Mouse (Mus musculus) heart, adult 9 months (tissue): ENCODE measurements at regions not wholly inside any gene's neighbourhood (a gene's known extent, or its start where the extent isn't known, plus 50 kb on each side); places are given as distances from the start of the nearest gene placed in this dataset.
"Not testable (repeated sequence)": the region's sequence is repeated elsewhere in the genome, so short reads cannot be mapped to it uniquely, and the experiment has no call there.

Source experiments
- DNase-seq, 2 experiments: peaks; one replicate each; pipeline ENCODE4 v3.0.0; 2022; ENCODE audit warnings: low spot score in 2 of 2

DNA sequence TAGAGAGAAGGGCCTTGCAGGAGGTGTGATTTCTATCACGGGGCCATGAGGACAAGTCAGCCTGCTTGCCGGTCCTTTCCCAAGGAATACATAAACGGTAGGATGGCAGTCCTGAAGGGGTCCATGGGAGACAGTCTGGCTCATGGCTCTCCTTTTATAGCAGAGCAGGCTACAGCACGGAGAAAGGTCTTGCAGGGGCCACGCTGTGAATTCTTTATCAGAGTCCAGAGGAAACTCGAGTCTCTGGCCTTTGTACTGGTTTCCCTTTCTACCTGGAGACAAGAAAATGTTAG is 1984.0 kb downstream of the 4930444P10Rik start:
- DNase-seq = no peak

DNA sequence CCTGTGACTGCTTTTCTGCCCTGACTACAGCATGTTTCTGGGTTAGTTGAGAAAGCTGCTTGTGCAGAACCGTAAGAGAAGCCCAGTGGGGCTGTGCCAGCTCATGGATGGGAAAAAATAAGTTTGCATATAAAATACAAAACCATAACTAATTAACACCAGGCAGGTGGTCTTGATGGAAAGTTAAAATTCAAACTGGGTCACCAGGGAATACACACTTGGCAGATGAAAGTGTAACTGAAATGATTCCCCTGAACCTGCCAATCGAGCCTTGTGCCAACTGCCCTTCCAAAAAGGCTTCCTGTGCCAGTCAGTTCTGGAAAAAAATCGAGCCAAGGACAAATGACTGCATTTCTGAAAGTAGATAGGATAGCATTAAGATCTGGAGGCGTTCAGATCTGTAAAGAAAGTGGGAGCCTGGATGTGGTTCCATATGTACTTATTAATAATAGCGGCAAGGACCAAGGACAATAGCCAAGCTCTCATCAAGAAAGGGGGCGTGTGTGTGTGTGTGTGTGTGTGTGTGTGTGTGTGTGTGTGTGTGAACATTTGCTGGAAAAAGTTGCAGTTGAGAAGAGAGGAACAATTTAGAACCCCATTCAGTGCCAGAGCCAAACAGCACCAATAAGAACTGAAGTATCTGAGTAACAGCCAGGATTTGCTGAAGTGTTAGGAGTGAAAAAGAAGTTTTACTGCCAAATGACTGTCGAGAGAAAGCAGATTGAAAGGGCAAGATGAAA is 1984.5 kb downstream of the 4930444P10Rik start:
- DNase-seq = peak in 1 of 2 experiments; percentile 4

DNA sequence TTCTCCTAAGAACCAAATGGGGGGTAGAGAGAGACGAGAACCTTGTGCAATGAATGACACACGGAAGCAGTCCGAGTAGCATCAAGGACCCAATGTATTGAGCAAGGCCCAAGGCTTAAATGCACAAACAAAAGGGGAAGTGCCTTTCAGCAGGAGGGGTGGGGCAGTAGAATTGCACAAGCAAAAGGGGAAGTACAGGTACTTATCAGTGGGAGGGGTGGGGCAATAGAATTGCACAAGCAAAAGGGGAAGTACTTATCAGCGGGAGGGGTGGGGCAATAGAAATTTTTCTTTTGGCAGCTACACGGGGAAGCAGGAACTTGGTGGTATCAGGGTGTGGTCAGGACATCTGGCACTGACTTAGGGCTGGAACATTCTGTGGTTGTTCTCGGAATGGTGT is 1987.6 kb downstream of the 4930444P10Rik start:
- not testable (repeated sequence) for DNase-seq

DNA sequence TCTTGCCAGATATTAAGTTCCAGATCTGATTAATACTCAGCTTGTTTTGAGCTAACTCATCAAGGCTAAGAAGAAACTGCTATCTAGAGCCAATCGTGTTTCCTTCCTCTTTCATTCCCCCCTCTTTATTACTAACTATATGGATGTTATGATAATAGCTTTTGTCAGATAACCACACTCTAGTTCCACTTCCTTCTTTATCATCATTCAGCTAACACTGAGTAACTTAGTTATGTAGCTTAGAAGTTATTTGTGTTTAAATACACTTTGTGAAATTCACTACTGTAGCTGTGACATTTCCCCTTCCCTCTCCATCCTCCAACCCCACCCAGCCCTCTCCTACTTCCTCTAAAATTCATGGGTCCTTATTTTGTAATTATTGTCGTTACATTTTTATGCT is 1988.6 kb downstream of the 4930444P10Rik start:
- DNase-seq = no peak

DNA sequence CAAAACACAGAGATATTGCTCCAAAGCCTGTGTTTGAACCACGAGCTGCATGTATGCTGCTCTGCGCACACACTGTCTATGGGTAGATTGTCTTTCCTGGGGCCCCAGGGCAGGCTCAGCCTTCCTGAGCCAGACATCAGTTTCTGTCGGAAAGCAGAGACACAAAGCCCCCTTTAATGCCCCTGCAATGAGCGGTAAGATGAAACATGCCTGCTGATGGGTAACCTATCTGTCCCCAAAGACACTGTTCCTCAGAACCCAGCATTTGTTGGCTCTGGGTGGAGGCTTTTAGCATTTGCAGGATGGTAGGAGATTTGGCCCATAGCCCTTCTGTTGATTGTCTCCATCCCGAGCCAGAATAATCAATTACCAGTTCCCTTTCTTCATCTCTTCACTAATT is 1994.1 kb downstream of the 4930444P10Rik start:
- DNase-seq = no peak

DNA sequence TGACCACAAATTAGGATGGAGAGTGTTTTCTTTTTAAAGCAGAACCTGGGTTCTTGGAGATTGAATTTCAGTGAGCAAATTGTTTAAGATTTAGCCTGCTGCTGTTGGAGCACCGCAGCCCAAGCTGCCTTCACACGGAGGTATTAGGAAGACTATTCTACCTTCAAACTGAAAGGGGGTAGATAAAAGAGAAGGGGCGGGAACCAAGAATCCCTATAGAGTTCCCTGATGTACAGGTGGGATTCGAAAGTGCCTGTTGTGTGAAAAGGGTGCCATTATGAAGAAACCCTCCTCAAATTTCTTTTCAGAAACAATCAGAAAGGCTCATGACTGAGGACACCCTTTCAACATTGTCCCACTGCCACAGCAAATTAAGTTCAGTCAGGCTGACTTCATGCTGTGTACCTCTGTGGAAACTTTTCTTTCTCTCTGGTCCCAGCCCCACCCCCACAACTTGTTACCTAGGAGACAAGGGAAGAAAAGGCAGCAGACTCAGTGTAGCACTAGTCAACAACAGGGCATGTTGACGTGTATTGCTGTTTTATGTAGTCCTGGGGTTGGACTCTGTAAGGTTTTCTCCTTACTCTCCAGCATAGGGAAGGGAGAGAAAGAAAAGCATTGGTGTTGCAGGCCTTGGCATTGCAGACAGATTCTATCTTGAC is 1995.4 kb downstream of the 4930444P10Rik start:
- no peak for DNase-seq

DNA sequence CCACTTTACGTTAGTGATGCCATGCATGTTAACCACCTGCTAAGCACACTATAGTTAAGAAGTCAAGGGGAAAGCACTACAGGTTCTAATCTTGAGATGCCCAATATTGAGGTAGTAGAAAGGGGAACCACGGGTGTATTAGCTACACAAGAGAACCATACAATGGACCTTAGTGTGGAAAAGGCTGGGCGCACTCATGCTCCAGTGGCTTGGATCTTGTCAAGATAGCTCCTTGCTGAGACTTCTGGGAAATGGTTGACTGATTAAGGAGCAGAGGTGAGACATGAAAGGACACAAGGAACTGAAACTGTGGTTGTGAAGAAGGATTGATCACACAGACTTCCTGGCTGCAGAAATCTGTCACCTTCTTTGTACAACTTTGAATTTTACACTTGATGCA is 2028.3 kb downstream of the 4930444P10Rik start:
- no peak for DNase-seq

DNA sequence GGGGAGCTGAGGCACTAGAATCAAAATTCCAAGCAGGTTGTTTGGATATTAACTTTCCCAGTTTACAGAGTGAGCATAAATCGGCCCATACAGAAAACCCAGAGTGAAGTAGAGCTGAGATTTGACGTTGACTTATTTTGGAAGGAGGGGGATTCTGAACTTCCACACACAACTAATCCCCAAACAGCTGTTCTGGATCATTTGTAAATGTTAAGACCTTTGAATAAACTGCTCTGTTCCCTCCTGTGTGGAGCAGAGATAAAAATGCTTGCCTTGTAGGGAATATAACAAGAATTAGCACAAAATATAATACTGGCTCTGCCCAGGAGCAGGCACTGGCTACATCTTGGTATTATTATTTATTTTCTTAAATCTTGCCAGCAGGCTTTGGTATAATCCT is 2057.0 kb downstream of the 4930444P10Rik start:
- no peak for DNase-seq

DNA sequence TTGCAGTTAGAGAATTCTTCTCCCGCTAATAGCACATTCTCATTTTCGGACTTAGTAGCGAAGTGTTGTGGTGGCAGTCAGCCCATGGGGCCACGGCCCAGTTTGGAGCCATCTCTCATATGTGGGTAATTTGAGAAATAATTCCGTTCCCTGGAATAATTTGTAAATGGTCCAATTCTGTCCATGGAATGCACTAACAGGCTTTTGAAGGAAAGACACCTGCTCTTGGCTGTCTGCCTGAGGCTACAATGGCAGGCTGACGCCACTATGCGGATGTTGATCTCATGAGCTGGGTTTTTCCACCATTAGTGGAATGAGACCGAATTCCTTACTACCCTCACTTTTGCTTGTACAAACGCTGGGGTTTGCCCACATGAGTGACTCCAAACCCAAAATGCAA is 2081.6 kb downstream of the 4930444P10Rik start:
- no peak for DNase-seq

DNA sequence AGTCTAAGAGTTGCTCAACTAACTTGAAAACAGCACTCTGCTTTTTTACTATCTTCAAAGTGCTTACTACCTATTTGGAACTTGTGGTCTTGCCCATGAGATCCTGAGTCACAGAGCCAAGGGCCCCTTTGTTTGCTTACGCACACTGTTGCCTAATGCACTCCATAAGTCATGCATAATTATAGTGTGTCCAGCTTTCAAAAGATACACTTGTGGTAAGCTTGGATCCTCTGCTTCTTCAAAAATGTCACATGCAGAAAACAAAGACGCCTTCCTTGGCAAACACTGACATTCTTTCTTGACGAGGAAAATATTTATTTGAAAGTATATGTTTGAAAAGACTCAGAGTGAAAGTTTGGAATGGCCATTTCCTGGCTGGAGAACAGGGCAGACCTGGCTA is 2082.3 kb downstream of the 4930444P10Rik start:
- DNase-seq = no peak

DNA sequence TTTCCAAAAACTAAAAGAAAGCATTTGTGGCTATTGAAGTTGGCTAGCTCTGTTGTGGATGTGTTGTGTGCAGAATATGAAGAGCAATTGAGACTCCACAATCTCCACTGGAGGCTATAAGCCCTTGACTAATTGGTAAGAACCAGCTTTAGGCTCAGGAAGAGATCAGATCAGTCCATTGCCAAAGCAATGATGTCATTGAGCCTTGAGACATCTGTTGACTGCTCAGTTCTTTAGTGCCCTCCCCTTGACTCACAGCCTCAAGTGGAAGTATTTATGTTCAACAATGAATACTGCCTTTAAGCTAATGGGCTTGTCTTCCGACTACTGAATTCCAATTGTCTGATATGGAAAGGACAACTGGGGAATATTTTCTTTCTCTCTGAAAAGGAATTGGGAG is 2090.6 kb downstream of the 4930444P10Rik start:
- DNase-seq = no peak

DNA sequence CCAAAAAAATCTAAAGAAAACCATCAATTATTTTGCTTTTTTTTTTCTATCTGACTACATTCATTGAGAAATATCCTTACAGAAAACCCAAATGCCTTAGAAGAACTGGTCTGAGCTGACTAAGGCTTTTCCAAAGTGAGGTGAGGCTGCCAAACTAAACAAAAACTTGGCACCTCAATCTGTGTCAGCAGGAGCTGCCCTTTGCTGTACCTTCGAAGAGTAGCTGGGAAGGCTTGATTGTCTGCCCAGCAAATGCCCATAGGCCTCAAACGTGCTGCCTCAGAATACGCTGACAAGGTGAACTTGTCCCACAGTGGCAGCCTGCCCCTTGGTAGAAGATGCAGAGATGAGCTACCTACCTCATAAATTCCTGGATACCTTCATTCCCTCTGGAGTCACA is 2091.7 kb downstream of the 4930444P10Rik start:
- no peak for DNase-seq

DNA sequence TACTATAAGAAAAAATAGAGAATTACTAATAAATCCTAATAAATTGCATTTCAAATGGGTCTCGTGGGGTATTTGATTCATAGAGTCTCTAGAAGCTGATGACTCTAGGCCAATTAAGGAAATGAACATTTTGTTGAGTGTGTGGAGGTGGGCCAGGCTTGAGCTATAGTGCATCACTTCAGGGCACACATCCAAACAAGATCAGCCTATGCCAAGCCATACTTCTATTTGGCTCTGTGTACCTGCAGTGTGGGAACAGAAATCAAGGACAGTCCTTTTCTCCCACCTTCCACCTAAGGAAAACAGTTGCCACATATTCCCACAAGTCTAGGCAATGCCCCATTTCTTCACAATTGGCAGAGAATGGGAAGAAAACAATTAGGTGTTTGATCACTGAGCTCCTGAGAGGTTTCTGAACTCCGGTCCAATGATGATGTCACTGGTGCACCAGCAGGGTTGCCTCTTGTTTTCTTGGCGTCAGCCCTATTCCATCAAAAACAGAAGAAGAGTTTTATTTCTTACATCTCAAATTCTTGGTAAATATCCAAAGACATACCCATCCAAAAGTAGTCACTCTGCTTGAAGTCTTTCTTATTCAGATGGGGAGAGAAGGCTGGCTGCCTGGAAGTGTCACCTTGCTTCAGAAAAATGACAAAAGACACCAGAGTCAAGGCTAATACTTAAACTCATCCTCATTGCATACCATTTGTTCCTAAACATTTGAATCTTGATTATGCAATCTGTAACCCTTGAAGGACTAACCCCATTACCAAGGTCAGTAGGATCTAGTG is 2092.3 kb downstream of the 4930444P10Rik start:
- DNase-seq = no peak

DNA sequence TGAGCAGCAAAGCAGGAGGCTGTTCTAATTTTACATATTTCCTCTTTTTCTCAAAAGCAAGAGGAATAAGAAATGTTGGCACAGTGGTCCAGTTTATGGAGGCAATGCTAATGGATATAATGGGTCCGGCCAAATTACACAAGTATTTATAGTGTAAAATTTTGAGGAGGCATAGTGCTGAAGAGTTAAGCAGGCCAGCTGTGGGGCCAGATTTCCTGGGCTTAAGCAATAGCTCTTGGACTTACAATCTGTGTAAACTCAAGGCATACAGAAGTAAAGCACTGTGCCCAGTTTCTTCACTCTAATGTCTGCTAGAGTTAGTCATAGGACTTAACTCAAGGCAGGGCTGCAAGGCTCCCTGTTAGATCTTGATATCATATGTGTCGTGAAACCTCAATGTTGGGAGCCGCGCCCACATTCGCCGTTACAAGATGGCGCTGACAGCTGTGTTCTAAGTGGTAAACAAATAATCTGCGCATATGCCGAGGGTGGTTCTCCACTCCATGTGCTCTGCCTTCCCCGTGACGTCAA is 2094.9 kb downstream of the 4930444P10Rik start:
- no peak for DNase-seq

DNA sequence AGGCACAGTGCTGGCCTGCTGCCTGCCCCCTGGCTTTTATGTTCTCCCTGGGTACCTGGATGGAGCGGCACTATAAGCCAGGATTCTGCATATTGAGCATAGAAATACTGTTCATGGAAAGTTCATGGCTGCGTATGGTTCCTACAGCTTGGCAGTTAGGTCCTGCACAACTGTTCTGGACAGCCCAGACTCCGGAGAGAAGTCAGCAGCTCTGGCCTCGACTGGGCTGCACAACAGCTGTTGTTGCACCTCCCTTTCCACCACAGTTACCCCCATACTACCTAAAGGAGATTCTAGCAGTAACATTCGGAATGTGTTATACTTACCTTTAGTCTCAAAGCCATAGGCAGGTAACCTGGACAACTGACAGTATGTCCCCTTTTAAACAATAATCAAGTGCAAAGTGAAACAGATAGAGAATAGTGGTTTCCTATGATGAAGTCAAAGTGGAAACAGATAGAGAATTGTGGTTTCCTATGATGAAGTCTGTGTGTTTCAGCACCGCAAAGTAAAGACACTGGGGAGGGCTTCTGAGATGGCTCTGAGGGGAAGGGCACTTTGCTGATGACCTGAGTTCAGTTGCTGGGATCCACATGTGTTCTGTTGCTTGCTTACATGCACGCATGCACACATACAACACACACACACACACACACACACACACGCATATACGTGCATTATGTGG is 2099.2 kb downstream of the 4930444P10Rik start:
- no peak for DNase-seq

DNA sequence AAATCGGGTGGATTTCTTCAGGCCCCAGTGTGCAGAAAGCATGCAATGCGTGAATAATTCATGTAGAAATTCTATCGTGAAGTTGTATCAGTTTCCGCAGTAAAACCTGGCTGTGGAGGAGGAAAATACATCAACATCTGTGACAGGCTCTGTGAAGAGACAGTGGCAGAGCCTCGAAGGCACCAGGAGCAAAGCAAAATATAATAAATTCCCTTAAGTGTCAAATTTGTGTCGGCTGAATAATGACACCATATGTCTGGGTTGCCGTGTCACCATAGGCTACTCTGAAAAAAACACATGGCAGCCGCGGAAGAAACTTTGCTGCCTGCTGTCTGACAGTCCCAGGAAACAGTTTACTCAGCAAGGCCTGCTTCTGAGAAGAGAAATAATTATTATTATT is 2100.1 kb downstream of the 4930444P10Rik start:
- no peak for DNase-seq

DNA sequence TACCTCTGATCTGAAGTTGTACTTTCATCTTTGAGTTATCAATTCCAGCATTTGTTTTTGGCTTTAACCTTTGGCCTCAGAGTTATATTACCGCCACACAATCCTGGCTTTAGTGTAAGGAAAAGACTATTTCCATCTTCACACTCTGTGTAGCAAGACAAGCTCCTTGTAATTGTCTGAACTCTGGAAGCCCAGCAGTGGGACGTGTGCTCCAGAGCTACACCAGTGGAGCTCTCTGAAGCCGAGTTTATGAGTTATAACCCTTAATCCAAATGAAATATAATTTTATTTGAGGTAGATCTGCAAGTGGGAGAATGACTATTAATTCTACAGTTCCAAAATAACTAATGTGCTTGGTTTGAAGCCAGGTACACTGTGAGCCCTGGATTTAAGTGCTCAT is 2103.8 kb downstream of the 4930444P10Rik start:
- DNase-seq = no peak

DNA sequence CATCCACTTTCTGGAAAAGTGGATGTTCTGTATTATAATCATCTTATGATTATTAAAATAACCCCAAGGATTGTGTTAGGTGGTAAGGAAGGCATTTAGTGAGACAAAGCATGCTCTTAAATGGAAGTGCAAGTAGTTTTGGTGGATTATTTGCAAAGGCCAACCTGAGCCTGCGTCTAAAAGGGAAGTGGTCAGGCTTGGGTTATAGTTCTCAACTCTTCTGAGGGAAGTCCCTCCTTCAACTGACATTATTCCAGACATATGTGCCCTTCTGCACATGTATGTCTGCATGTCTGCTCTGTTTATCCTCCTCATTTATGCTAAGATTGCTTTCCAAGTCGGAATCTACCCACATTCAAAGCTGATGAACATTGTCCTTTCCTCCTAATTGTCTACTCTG is 2108.3 kb downstream of the 4930444P10Rik start:
- DNase-seq = no peak

DNA sequence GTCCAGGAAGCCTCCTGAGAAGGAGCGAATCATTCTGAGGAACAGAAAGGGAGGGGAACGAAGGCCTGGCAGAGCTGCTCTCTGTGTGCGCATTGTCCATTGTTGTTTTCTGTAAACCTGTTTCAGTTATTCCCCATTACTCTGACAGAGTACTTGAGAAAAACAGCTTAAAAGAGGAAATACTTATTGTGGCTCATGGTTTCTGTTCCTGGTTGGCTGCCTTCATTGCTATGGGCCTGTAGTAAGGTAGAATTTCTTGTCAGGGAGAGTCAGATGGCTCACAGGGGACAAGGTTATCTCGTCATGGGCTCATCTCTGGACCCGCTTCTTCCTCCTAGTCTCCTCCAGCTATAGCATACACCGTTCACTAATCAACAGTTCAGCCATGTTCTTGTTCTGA is 2112.9 kb downstream of the 4930444P10Rik start:
- DNase-seq = no peak

DNA sequence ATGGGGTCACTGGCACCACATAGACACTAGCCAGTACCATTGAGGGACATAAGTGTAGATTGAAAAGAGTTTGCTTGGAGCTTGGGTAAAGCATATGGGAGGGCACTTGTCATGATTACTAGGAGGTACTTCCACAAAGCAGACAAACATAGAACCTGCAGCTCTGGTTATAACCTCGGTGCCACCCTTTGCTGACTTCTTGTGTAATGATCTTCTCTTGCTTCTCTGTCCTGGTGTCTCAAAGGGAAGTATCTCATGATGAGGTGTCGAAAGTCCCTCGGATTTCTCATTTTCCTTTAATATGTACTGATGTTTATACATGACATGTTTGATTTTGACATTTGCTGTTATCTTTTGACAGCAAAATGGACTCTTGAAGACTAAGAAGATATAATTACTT is 2114.5 kb downstream of the 4930444P10Rik start:
- DNase-seq = no peak

DNA sequence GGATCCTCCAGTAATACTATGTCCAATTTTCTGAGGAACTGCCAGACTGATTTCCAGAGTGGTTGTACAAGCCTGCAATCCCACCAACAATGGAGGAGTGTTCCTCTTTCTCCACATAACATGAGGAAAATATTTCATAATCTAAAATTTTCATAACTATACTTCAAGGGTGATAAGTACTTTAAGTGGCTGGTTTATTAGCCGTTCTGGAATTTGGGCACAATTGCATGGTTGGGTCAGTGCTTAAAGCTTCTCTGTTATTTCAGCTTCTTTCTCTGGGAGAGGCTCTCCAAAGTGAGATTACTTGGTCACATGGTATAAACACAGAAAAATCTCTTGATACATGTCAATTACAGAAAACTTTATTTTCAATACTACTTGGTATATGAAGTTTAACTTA is 2115.9 kb downstream of the 4930444P10Rik start:
- no peak for DNase-seq

DNA sequence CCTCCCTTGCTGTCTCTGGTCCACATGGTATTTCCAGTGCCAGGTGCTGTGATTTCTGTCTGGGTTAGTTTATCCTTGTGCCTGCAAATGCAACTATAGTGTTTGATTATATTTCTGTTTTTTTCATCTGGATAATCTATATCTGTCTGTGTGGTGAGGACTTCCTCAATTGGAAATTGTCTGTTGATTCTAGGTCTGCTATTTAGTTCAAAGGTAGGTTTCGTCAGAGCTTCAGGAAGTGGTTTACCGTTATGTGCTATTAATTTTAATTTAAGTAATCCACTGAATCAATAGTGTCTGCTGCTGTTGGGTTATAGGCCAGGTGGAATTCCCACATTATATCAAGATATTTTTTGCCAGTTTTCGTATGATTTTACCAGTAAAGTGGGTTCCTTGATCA is 2143.9 kb downstream of the 4930444P10Rik start:
- DNase-seq = no peak
